Mouse (Mus musculus) ES-Bruce4 (cell line): ENCODE data around the gene Mad2l1bp.

Experiments
- CTCF ChIP-seq: IDR thresholded peaks from one replicate; pipeline ENCODE4 v1.8.1; 2011; ENCODE audit warnings: low read depth, low read length
- EP300 ChIP-seq: IDR thresholded peaks from 2 replicates; pipeline ENCODE4 v1.6.1; 2011; ENCODE audit warnings: low read depth, low read length; ENCODE audit not compliant: insufficient read depth
- POLR2A ChIP-seq: IDR thresholded peaks from one replicate; pipeline ENCODE4 v1.8.1; 2011; ENCODE audit warnings: low read length; ENCODE audit not compliant: insufficient read depth

- TF ChIP-seq EP300 (no peak), POLR2A (no peak), CTCF (no peak)
Measured at GRCm38 (mm10) chr17:46122791-46123190, 30.6 kb downstream of the Mad2l1bp start.
